Mouse (Mus musculus): ENCODE measurements around the gene Adam19. TPM values are rescaled to one million over a fixed set of nuclear protein-coding genes. Genes with fewer than 3 reads are reported as not detected.
"Not testable (repeated sequence)": the region's sequence is repeated elsewhere in the genome, so short reads cannot be mapped to it uniquely, and the experiment has no call there.

The Adam19 gene
- total RNA-seq, 1 experiment from 2014 or later: 7.0 TPM

GRCm38 (mm10) chr11:46131022-46131986 lies 75.5 kb downstream of the Adam19 start:
- no peak for DNase-seq

DNA sequence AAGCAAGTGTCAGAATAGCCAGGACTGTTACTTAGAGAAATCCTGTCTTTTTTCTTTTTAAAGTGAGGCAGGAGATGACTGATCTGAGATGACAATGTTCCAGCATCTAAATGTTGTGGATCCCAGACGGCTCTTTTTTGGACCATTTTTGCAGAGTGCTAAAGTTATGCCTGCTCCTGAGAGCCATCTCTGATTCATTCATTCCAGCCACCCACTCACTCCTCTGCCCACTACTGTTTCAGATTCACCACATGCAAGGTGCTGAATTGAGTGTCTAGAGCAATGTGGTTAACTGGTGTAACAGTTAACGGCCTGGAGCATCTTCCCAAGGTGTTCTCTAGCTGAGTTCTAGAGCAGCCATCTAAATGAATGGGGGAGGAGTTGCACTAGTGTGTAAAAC lies 79.1 kb downstream of the Adam19 start:
- DNase-seq: no peak

GRCm38 (mm10) chr11:46143342-46143741 lies 87.5 kb downstream of the Adam19 start:
- no peak for DNase-seq

GRCm38 (mm10) chr11:46145163-46145875 lies 89.5 kb downstream of the Adam19 start:
- DNase-seq: no peak

- no peak for DNase-seq
These were observed 90.8 kb downstream of the Adam19 start for GRCm38 (mm10) chr11:46146619-46147018.

- DNase-seq: no peak
These were observed 101.2 kb downstream of the Adam19 start for GRCm38 (mm10) chr11:46156945-46157344.

DNA sequence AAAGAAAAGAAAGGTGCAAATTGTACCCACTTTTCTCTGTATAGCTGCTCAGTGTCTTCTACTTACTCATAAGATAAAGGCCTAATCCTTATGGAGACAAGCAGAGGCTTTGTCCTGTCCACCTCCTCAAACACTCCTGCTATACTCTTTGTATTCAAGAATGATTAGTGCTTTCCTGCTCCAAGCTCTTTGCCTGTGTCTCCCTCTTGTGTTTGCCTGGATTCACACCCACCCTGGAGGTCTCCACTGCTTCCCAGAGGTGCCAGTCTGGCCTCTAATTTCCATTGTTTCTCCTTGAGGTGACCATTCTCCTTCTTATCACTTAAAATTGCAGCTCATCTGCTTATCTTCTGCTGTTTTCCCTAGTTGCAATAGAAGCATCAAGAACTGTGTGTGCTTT lies 101.7 kb downstream of the Adam19 start:
- DNase-seq: no peak

DNA sequence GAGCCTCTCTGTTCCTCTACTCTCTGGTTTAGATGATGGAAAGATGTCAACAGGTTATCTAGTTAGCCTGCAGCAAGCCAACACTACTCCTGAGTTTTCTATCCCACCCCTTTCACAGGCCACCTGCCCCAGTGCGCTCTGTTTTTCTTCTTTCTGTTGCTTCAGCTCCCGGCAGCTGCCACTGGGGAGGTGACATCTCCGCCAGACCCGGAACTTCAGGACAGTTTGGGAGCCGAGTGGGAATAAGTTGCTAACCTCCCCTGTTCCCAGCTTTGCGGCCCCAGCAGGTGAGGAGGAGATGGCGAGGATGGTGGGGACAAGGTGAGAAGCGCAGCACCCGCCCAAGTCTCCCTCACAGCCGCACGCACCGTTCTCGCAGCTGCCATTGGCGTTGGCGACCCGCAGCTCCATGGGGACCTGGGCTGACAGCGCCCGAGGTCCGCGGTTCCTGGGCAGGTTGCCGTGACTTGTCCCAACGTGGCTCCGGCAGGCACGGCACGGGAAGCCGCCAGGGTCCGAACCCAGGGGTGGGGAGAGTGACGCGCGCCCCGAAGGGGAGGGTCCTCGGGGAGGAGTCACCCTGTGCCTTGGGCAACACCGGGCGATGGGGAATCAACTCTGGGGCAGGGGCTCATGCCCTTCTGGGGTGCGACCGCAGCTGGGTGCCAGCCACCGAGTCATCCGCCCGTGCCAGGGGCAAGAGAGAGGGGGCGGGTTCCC lies 110.2 kb downstream of the Adam19 start, which contains the start of gene Nipal4:
Nipal4 (minus strand) TSS at position 643 of the 720 bp plus-strand sequence.
- DNase-seq: peak; percentile 16

DNA sequence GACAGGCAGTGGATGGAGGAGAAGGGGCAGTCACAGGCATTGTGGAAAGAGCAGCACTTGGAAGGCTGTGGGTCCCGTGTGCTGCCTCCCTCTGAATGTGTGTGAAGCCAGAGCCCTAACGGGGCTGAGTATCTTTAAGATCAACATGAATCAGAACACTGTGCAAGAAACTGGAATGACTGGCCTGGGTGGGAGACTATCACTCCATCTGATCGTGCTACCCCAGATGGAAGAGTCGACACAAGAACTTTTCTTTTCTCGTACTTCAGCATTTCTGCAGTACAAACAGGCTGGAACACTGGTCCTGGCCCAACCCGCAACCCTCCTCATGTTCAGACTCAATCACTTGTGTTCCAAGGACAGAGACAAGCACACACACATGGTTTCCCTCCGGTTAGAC lies 112.7 kb downstream of the Adam19 start:
- DNase-seq: no peak

- no peak for DNase-seq
These were observed 114.1 kb downstream of the Adam19 start for GRCm38 (mm10) chr11:46169908-46170307.

DNA sequence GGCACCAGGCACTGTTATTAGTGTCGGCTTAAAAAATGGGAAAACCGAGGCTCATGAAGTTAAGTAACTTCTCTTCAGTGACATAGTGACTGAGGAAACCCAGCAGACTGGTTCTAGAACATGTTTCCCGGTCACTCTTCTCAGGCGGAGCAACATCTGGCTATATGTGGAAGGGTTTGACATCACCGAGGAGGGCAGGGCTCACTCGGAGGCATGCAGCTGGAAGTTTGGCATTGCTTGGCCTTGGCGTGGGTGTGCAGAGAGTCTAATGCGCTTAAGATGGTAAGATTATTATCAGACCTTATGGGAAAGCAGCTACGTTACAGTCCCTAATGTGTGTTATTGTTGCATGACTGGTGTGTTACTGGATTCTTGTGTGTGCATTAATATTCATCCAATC lies 116.3 kb downstream of the Adam19 start:
- no peak for DNase-seq

DNA sequence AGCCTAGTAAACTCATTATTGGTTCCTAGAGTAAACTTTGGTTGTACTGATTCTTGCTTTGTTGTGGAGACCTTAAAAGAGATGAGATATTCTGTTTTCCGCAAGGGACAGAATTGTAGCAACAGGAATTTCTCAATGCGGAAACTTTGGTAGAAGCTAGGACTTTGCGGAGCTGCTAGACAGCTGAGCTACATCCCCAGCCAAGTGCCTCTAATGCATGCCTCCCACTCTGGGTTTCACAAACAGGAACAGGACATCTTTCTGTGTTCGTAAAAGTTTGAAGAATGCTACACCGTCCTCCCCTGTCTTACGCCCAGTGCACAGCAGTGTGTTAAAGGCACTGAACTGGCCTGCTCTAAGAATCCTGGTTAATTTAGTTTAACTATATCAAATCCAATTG lies 120.4 kb downstream of the Adam19 start:
- no peak for DNase-seq

GRCm38 (mm10) chr11:46177246-46178043 lies 121.7 kb downstream of the Adam19 start:
- no peak for DNase-seq

- DNase-seq: not testable (repeated sequence)
These were observed 126.2 kb downstream of the Adam19 start for GRCm38 (mm10) chr11:46182031-46182430.

GRCm38 (mm10) chr11:46184946-46185345 lies 129.2 kb downstream of the Adam19 start:
- no peak for DNase-seq

- DNase-seq: no peak
These were observed 129.7 kb downstream of the Adam19 start for GRCm38 (mm10) chr11:46185486-46185885.

- no peak for DNase-seq
These were observed 132.5 kb downstream of the Adam19 start for GRCm38 (mm10) chr11:46188283-46188682.

- no peak for DNase-seq
These were observed 138.4 kb downstream of the Adam19 start for GRCm38 (mm10) chr11:46194175-46194574.
